Mouse (Mus musculus) ES-E14 (cell line): Measurements from ENCODE around the gene Gm10964.

Experiments
- CHD2 ChIP-seq: IDR thresholded peaks from 2 replicates; pipeline ENCODE4 v1.6.1; 2014; ENCODE audit warnings: mild to moderate bottlenecking, low read depth, low read length, inconsistent platforms
- HCFC1 ChIP-seq: IDR thresholded peaks from 2 replicates; pipeline ENCODE4 v1.6.1; 2012; ENCODE audit warnings: low read length, inconsistent platforms, borderline replicate concordance; ENCODE audit not compliant: insufficient read depth
- MAFK ChIP-seq: IDR thresholded peaks from 2 replicates; pipeline ENCODE4 v1.6.1; 2014; ENCODE audit warnings: mild to moderate bottlenecking, low read depth, low read length, inconsistent platforms; ENCODE audit not compliant: insufficient read depth
- ZC3H11A ChIP-seq: IDR thresholded peaks from 2 replicates; pipeline ENCODE4 v1.6.1; 2012; ENCODE audit warnings: low read depth, mild to moderate bottlenecking, inconsistent platforms, low read length, borderline replicate concordance
- ZNF384 ChIP-seq: IDR thresholded peaks from 2 replicates; pipeline ENCODE4 v1.6.1; 2012; ENCODE audit warnings: low read depth, low read length, inconsistent platforms

GRCm38 (mm10) chr3:103778660-103779059 is 39.5 kb downstream of the Gm10964 start:
- TF ChIP-seq ZNF384 (no peak), CHD2 (no peak), ZC3H11A (no peak), MAFK (no peak), HCFC1 (no peak)
